Mouse (Mus musculus): Measurements from ENCODE around the gene Nfic. TPM values are rescaled to one million over a fixed set of nuclear protein-coding genes. Genes with fewer than 3 reads are reported as not detected.

Nfic gene
- polyA plus RNA-seq, 1 experiment from 2014 or later, result 30.8 TPM

DNA sequence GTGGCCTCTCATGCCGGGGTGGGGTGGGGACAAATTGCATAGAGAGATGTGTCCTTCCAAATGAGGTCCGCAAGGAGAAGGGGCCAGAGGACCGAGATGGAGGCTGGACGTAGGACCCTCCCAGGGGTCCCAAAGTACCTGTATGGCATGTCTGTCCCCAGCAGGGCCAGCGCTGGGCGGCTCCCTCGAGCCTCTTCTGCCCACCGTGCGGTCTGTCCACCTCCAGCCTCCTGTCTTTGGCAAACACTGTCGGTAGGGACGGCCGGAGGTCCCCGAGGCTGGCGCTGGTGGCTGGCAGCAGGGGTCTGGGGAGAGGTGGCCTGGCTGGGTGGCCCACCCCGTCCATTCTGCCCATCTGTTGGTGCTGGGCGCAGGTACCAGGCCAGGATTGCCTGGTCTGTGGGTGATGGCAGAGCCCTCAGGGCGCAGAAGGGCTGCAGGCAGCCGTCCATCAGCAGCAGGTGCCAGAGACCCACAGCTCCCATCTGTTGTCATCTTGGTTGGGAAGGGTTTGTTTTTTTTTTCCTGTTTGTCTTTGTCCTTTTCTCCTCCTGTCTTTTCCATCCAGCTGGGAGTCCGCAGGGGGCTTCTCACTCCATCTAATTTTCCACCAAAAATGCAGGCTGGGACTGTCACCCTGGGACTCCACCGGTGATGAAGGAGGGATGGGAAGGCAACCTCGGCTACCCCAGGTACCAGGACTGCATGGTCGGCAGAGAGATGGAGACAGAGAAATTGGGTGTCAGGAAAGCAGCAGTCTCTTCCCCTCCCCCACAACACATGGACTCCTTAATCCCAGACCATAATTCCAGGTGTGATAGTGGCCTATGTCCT lies 54.8 kb downstream of the Nfic start:
- ATAC-seq (ENCODE audit: insufficient number of reproducible peaks, insufficient read depth, low FRiP score, low TSS enrichment, low read depth), result no peak
- Histone ChIP-seq H3K27me3 (peaks cover 29% of the 10 kb centered on the region), H3K9me3 (no peaks in the 10 kb centered on the region), H3K36me3 (peaks cover 50% of the 10 kb centered on the region), H3K4me2 (peak overlapping the region; percentile 32), H3K4me1 (replicated peaks) (peaks cover 64% of the 10 kb centered on the region), H3K9ac (replicated peaks) (no peak overlapping the region), H3K4me3 (replicated peaks) (no peak overlapping the region), H3K27ac (peak overlapping the region; percentile 94)
- WGBS, result 50% methylated on average over 22 of the region's 22 CpGs

DNA sequence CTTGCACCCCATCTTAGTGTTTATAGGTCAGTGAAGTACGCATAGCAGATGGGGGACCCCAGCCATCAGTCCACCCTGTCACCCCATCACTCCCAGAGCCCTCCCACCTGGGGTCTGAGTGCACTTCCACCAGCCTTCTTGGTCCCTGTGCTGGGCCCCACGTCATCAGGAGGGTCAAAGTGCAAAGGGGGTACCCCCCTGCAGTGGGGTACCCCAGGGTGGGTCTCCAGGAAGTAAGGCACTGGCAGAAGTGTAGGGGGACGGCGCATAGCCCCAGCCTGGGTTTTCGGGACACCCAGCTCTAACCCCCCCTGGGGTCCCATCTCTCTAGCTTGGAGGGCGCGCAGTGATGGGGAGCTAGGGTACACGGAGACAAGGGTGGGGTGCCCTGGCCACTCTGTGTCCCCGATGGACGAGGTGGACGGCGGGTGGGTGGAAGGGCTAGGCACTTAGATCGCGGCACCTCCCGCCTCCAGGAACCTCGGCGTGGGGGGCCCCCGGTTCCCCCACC lies 55.6 kb downstream of the Nfic start:
- H3K36me3 ChIP-seq, result peaks cover 42% of the 10 kb centered on the region
- H3K9me3 ChIP-seq, result no peaks in the 10 kb centered on the region
- no peak overlapping the region for H3K27ac ChIP-seq
- H3K4me3 ChIP-seq (replicated peaks), result no peak overlapping the region
- peaks cover 24% of the 10 kb centered on the region for H3K27me3 ChIP-seq
- WGBS, result 76% methylated on average over 18 of the region's 18 CpGs
- peak overlapping the region; percentile 32 for H3K4me2 ChIP-seq
- peaks cover 62% of the 10 kb centered on the region for H3K4me1 ChIP-seq (replicated peaks)
- H3K9ac ChIP-seq (replicated peaks), result no peak overlapping the region
- no peak for ATAC-seq (ENCODE audit: insufficient number of reproducible peaks, insufficient read depth, low FRiP score, low TSS enrichment, low read depth)

DNA sequence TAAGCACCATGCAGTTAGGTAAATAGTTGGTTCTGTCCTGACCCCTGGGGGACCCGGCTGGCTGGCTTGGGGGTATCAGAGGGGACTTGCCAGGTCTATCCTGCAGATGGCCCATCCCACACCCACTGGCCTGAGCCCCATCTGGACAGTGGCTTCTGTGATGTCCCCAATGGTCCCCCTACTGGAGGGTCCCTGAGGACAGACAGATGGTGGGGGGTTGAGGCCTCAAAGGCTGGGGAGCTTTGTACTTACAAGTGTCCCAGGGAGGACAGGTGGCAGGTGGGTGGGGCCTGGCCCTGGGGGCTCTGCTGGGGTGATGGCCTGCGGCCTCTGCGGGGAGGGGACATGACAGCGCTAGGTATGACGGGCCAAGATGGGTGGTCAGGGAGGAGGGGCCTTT lies 56.1 kb downstream of the Nfic start:
- no peak for ATAC-seq (ENCODE audit: insufficient number of reproducible peaks, insufficient read depth, low FRiP score, low TSS enrichment, low read depth)
- no peak overlapping the region for H3K9ac ChIP-seq (replicated peaks)
- peaks cover 37% of the 10 kb centered on the region for H3K36me3 ChIP-seq
- 58% methylated on average over 5 of the region's 5 CpGs for WGBS
- no peak overlapping the region for H3K27ac ChIP-seq
- H3K4me1 ChIP-seq (replicated peaks), result peaks cover 57% of the 10 kb centered on the region
- H3K4me3 ChIP-seq (replicated peaks), result no peak overlapping the region
- no peaks in the 10 kb centered on the region for H3K9me3 ChIP-seq
- no peak overlapping the region for H3K4me2 ChIP-seq
- peaks cover 18% of the 10 kb centered on the region for H3K27me3 ChIP-seq

DNA sequence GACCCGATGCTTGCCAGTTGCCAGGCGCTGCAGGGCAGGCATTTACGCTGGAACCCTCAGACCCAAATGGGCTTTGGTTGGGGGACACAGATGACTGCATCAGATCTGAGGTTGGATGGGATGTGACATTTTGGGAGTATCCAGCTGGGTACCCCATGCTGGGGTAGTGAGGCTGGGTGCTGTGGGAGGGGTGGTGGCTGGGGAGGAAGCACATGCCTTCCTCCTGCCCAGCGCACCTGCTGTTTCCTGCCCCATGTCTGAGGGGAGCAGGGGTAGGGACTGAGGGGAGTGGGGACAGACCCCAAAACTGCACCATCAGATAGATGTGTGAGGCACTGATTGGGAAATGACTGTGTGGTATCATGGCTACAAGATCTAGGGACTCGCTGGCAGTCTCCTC lies 58.7 kb downstream of the Nfic start:
- no peak overlapping the region for H3K4me3 ChIP-seq (replicated peaks)
- no peaks in the 10 kb centered on the region for H3K9me3 ChIP-seq
- H3K9ac ChIP-seq (replicated peaks), result no peak overlapping the region; the same call in 1 of the 2 replicates
- peaks cover 46% of the 10 kb centered on the region for H3K4me1 ChIP-seq (replicated peaks)
- WGBS, result 74% methylated on average over 5 of the region's 5 CpGs
- peaks cover 37% of the 10 kb centered on the region for H3K36me3 ChIP-seq
- 0 out of 2 replicates have a peak overlapping the region, but pooled peaks have one; percentile 17 for H3K27ac ChIP-seq
- no peak for ATAC-seq (ENCODE audit: insufficient number of reproducible peaks, insufficient read depth, low FRiP score, low TSS enrichment, low read depth)
- H3K27me3 ChIP-seq, result peaks cover 13% of the 10 kb centered on the region
- no peak overlapping the region for H3K4me2 ChIP-seq

DNA sequence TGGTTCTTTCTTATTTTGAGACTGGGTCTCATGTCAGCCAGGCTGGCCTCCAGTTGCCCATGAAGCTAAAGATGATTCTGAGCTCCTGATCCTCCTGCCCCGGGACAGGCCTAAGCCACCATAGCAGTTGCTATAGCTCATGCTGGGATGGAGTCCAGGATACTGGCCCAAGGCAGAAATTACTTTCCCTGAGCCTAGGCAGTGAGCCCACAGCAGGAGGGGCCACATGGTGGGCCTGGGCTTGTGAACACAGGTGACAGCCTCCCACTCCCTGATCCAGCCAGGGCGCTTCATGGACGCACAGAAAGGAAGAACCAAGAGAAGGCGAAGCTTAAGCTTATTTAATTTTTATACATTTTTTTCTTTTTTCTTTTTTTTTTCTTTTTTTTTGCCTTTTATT lies 59.6 kb downstream of the Nfic start:
- ATAC-seq (ENCODE audit: insufficient number of reproducible peaks, insufficient read depth, low FRiP score, low TSS enrichment, low read depth), result no peak
- WGBS, result 96% methylated on average over 4 of the region's 4 CpGs
- H3K9ac ChIP-seq (replicated peaks), result no peak overlapping the region
- H3K4me3 ChIP-seq (replicated peaks), result no peak overlapping the region
- peaks cover 39% of the 10 kb centered on the region for H3K36me3 ChIP-seq
- H3K9me3 ChIP-seq, result no peaks in the 10 kb centered on the region
- no peak overlapping the region for H3K4me2 ChIP-seq
- H3K27me3 ChIP-seq, result peaks cover 12% of the 10 kb centered on the region
- H3K4me1 ChIP-seq (replicated peaks), result peaks cover 37% of the 10 kb centered on the region
- no peak overlapping the region for H3K27ac ChIP-seq

DNA sequence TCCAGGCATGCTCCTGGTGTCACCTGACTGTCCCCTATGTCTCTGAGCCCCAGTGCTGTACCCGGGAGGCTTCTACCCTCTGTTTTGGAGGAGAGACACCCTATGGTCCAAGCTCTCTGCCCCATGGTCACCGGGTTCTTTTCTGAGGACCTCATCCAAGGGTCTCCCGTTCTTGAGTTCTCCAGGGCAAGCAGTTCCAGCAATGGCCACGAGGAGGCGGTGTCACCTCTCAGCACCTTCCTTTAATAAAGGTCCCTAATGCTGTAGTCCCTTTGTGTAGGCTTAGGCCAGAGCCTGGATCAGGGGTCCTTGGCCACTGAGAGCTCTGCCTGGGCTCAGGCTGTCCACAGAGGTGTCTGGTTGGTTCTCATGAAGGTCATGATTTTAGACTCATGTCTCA lies 60.3 kb downstream of the Nfic start:
- H3K9ac ChIP-seq (replicated peaks), result no peak overlapping the region; the same call in 1 of the 2 replicates
- ATAC-seq (ENCODE audit: insufficient number of reproducible peaks, insufficient read depth, low FRiP score, low TSS enrichment, low read depth), result no peak
- no peak overlapping the region for H3K4me2 ChIP-seq
- no peak overlapping the region for H3K4me3 ChIP-seq (replicated peaks)
- no peak overlapping the region for H3K27ac ChIP-seq
- peaks cover 30% of the 10 kb centered on the region for H3K4me1 ChIP-seq (replicated peaks)
- 15% methylated on average over 5 of the region's 5 CpGs for WGBS
- no peaks in the 10 kb centered on the region for H3K9me3 ChIP-seq
- H3K36me3 ChIP-seq, result peaks cover 37% of the 10 kb centered on the region
- H3K27me3 ChIP-seq, result peaks cover 5% of the 10 kb centered on the region

DNA sequence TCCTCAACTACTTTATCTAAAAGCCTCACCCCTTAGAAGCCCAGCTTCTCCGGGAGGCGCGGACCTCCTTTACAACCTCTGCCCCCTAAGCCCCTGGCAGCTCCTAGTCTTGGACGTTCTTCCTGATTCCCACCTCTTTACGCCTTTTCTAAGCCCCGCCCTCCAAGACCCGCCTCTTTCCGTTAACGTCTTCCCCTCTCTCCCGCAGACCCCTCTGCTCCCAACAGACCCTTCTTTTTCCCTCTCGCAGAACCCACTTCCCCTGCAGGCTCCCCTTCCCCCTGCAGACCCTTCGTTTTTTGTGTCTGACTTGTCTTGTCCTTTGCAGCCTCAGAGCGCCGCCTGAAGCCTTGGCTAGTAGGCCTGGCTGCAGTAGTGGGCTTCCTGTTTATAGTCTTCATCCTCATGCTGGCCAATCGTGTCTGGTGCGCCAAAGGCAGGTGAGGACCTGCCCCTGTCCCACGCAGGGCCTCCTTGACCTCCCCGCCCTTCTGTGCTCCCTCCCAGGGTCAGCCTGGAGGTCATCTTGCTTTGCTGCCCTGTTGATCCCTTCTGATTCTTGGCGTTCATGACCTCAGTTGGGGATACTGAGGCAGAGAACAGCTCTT lies 61.9 kb downstream of the Nfic start:
- no peaks in the 10 kb centered on the region for H3K27me3 ChIP-seq
- WGBS, result 5% methylated on average over 19 of the region's 19 CpGs
- H3K4me3 ChIP-seq (replicated peaks), result peak overlapping the region; percentile 30
- H3K4me1 ChIP-seq (replicated peaks), result peaks cover 27% of the 10 kb centered on the region
- ATAC-seq (ENCODE audit: insufficient number of reproducible peaks, insufficient read depth, low FRiP score, low TSS enrichment, low read depth), result no peak; the same call in 1 of the 2 replicates
- peak overlapping the region; percentile 53 for H3K27ac ChIP-seq
- H3K9me3 ChIP-seq, result no peaks in the 10 kb centered on the region
- peak overlapping the region; percentile 56 for H3K9ac ChIP-seq (replicated peaks)
- peak overlapping the region; percentile 62 for H3K4me2 ChIP-seq
- H3K36me3 ChIP-seq, result peaks cover 34% of the 10 kb centered on the region

GRCm38 (mm10) chr10:81392781-81393185 lies 62.7 kb downstream of the Nfic start, which contains the start of gene Smim24:
Gene Smim24, plus strand, starts transcription at chr10:81393051.
- Histone ChIP-seq H3K4me2 (peak within 1 kb of the TSS; percentile 62), H3K9me3 (no peaks in the 10 kb centered on the region), H3K27me3 (no peaks in the 10 kb centered on the region), H3K27ac (peak within 1 kb of the TSS; percentile 53), H3K4me3 (replicated peaks) (peak within 1 kb of the TSS; percentile 30), H3K4me1 (replicated peaks) (peaks cover 27% of the 10 kb centered on the region), H3K9ac (replicated peaks) (peak within 1 kb of the TSS; percentile 56), H3K36me3 (peaks cover 34% of the 10 kb centered on the region)
- 68% methylated on average over 14 of the region's 14 CpGs for WGBS
- ATAC-seq (ENCODE audit: insufficient number of reproducible peaks, insufficient read depth, low FRiP score, low TSS enrichment, low read depth), result no peak

- H3K36me3 ChIP-seq, result peaks cover 35% of the 10 kb centered on the region
- H3K4me1 ChIP-seq (replicated peaks), result peaks cover 27% of the 10 kb centered on the region
- H3K9ac ChIP-seq (replicated peaks), result 0 out of 2 replicates have a peak overlapping the region, but pooled peaks have one; percentile 56
- H3K27me3 ChIP-seq, result no peaks in the 10 kb centered on the region
- no peak overlapping the region for H3K4me2 ChIP-seq
- no peak overlapping the region for H3K4me3 ChIP-seq (replicated peaks)
- no peaks in the 10 kb centered on the region for H3K9me3 ChIP-seq
- no peak for ATAC-seq (ENCODE audit: insufficient number of reproducible peaks, insufficient read depth, low FRiP score, low TSS enrichment, low read depth)
- WGBS, result 86% methylated on average over 6 of the region's 6 CpGs
- no peak overlapping the region for H3K27ac ChIP-seq
Observed at GRCm38 (mm10) chr10:81392270-81392669, 63.2 kb downstream of the Nfic start.

DNA sequence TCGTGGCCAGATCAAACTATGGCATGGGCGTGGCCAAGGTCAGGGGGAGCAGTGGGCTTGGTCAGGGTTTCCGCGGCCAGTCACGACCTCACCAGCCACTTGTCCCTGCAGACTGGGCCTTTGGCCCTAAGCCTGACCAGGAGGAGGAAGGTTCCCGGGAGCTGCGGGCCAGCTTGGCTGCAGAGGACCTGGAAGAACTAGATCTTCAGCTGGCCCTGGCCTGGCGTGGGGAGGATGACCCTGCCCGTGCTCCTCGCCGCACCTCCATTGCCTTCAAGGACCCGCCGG lies 64.8 kb downstream of the Nfic start:
- ATAC-seq (ENCODE audit: insufficient number of reproducible peaks, insufficient read depth, low FRiP score, low TSS enrichment, low read depth), result no peak
- Histone ChIP-seq H3K4me2 (no peak overlapping the region), H3K36me3 (peaks cover 48% of the 10 kb centered on the region), H3K9ac (replicated peaks) (no peak overlapping the region), H3K4me1 (replicated peaks) (peaks cover 24% of the 10 kb centered on the region), H3K27me3 (no peaks in the 10 kb centered on the region), H3K4me3 (replicated peaks) (no peak overlapping the region), H3K9me3 (no peaks in the 10 kb centered on the region), H3K27ac (no peak overlapping the region)
- WGBS, result 87% methylated on average over 13 of the region's 13 CpGs

DNA sequence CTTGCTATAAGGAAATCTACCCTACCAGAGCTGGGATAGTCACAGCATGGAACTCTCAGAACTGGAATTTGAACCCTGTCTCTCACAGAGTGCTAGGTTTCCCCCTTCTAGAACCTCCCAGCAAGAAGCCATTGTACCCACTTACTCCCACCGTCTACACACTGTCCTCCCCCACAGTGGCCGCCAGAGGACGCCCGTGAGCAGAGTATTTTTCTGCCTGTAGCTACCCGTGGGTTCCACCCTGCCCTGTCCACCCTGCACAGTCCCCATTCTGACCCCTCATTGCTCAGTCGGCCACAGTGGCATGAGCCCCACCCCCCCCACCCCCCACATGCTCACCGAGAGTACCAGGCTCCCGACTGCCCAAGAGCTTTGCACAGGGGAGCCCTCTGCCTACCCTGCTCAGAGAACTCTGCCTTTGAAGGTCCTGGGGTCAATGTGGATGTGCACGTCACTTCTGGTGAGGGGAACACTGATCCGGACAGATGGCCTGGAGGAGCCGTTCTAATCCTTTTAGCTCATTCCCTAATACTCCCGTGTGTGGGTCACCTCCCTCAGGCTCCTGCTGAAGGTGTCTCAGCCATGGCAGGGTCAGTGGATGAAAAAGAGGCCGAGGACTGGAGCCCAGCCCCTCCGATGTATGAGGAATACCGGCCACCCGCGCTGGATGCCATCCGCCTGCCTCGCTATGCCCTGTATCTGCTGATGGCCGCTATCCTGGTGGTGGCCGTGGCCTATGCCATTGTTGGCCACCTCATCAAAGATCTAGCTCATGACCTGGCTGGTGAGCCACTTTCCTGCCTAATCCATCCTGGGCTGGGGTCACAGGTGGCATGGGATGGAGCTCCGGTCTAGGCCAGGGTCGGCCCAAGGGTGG lies 65.4 kb downstream of the Nfic start:
- Histone ChIP-seq H3K9ac (replicated peaks) (no peak overlapping the region), H3K27ac (no peak overlapping the region), H3K27me3 (no peaks in the 10 kb centered on the region), H3K36me3 (peaks cover 50% of the 10 kb centered on the region), H3K9me3 (no peaks in the 10 kb centered on the region), H3K4me1 (replicated peaks) (peaks cover 30% of the 10 kb centered on the region), H3K4me2 (no peak overlapping the region), H3K4me3 (replicated peaks) (no peak overlapping the region)
- WGBS, result 63% methylated on average over 23 of the region's 23 CpGs
- ATAC-seq (ENCODE audit: insufficient number of reproducible peaks, insufficient read depth, low FRiP score, low TSS enrichment, low read depth), result no peak
